Comparison of ENCODE assay signal across 9 mouse cellular contexts in genomic region chr2:146835241-146835990, GRCm38 (mm10). TPM values are rescaled to one million over a fixed set of nuclear protein-coding genes. Genes with fewer than 3 reads are reported as not detected.
DNase-seq lines count a peak whose midpoint lies in the region; ATAC-seq and TF ChIP-seq lines count a peak whose summit lies in the region.
"Had no signal": no experiment of that assay in that cellular context is flagged by ENCODE, and none has a peak within 500 bp of the region (broad histone marks: within the 10 kb centered on the region; RNA-seq: fewer than 3 reads in every experiment).

No protein-coding gene starts in this region.

- no peak overlapping the region for H3K27ac ChIP-seq in embryonic facial prominence, embryonic 13.5 days
- no peak overlapping the region for H3K27ac ChIP-seq in intestine, embryonic 16.5 days (ENCODE audit: low read length)
- H3K27ac ChIP-seq in olfactory bulb, adult 2 months (ENCODE audit: insufficient read depth, low read depth, low read length): no peak overlapping the region

- H3K4me1 ChIP-seq in embryonic facial prominence, embryonic 13.5 days: peaks cover 22% of the 10 kb centered on the region
- peaks cover 12% of the 10 kb centered on the region; the same call in 1 of the 2 replicates for H3K4me1 ChIP-seq in intestine, embryonic 16.5 days (ENCODE audit: control insufficient read depth, insufficient read depth, low read length)
- H3K4me1 ChIP-seq in olfactory bulb, adult 2 months (ENCODE audit: control insufficient read depth, insufficient read depth, low read length): peaks cover 22% of the 10 kb centered on the region; the same call in 1 of the 2 replicates

- H3K9ac ChIP-seq in embryonic facial prominence, embryonic 13.5 days: no peak overlapping the region
- no peak overlapping the region for H3K9ac ChIP-seq in intestine, embryonic 16.5 days (ENCODE audit: low read depth, low read length)

- peak; percentile 12 to 27 for DNase-seq in layer of hippocampus, postnatal 10 days (ENCODE audit: low spot score in 2 of 2)
- DNase-seq in layer of hippocampus, adult 18-20 months (ENCODE audit: low spot score in 2 of 2): no peak
- DNase-seq in left cerebral cortex, adult 18-20 months (ENCODE audit: low spot score in 2 of 2): no peak
- DNase-seq in yolk sac, embryonic 10.5 days (ENCODE audit: low spot score): no peak
- no peak for DNase-seq in urinary bladder, postnatal 10 days (ENCODE audit: low spot score)

- no peak for TF ChIP-seq CTCF in olfactory bulb, adult 2 months (IDR thresholded peaks at IDR 0.05; ENCODE audit: insufficient read depth, low read depth, low read length)

- no peak for ATAC-seq in embryonic facial prominence, embryonic 13.5 days (ENCODE audit: insufficient number of reproducible peaks, insufficient read depth, low FRiP score, low TSS enrichment, low read depth)
- ATAC-seq in intestine, embryonic 16.5 days: peak; percentile 48; the same call in 1 of the 2 replicates

- peak overlapping the region; percentile 44 for H3K4me2 ChIP-seq in embryonic facial prominence, embryonic 13.5 days
- H3K4me2 ChIP-seq in intestine, embryonic 16.5 days (ENCODE audit: low read depth, low read length): no peak overlapping the region

- WGBS in embryonic facial prominence, embryonic 13.5 days: 2% methylated on average over 20 of the region's 20 CpGs
- 5% methylated on average over 20 of the region's 20 CpGs for WGBS in intestine, embryonic 16.5 days
- WGBS in olfactory bulb, adult 2 months: 34% methylated on average over 20 of the region's 20 CpGs

- H3K9me3 ChIP-seq in embryonic facial prominence, embryonic 13.5 days: no peaks in the 10 kb centered on the region
- no peaks in the 10 kb centered on the region for H3K9me3 ChIP-seq in intestine, embryonic 16.5 days (ENCODE audit: control insufficient read depth, low read length)

- no peaks in the 10 kb centered on the region for H3K36me3 ChIP-seq in embryonic facial prominence, embryonic 13.5 days
- H3K36me3 ChIP-seq in intestine, embryonic 16.5 days (ENCODE audit: control insufficient read depth, insufficient read depth, low read length): no peaks in the 10 kb centered on the region

- H3K4me3 ChIP-seq in embryonic facial prominence, embryonic 13.5 days: peak overlapping the region; percentile 27
- peak overlapping the region; percentile 29; the same call in 1 of the 2 replicates for H3K4me3 ChIP-seq in intestine, embryonic 16.5 days (ENCODE audit: low read length)
- H3K4me3 ChIP-seq in olfactory bulb, adult 2 months (ENCODE audit: insufficient read depth, low read depth, low read length): peak overlapping the region; percentile 32; the same call in 1 of the 2 replicates
- H3K4me3 ChIP-seq: erythroblast, embryonic 14.5 days had no signal

- H3K27me3 ChIP-seq in embryonic facial prominence, embryonic 13.5 days: peaks cover 96% of the 10 kb centered on the region
- peaks cover 75% of the 10 kb centered on the region for H3K27me3 ChIP-seq in intestine, embryonic 16.5 days (replicated peaks; ENCODE audit: control insufficient read depth, insufficient read depth, low read length)

- TF ChIP-seq POLR2A in olfactory bulb, adult 2 months (IDR thresholded peaks at IDR 0.05; ENCODE audit: insufficient read depth, low read depth, low read length): no peak

RNA-seq across cellular contexts. Expression of gene Kiz, which starts 20.2 kb away (rescaled TPM):
- 10 to 100 TPM; 15.5 to 16.0 TPM for total RNA-seq in layer of hippocampus, postnatal 10 days (2021)
- 10 to 100 TPM; 24.5 to 25.5 TPM for total RNA-seq in layer of hippocampus, adult 18-20 months (2021)
- polyA plus RNA-seq in embryonic facial prominence, embryonic 13.5 days (2015; fragmentation: Nextera tagmentation; extraction: Ambion mirVana): 31.0 and 31.2 TPM in 2 replicates
- 18.3 and 20.7 TPM in 2 replicates for polyA plus RNA-seq in intestine, embryonic 16.5 days (2015; fragmentation: Nextera tagmentation; extraction: Ambion mirVana)
- not detected in 2 replicates for polyA plus RNA-seq in olfactory bulb, adult 2 months (2012; ENCODE audit: insufficient read depth, insufficient read length, low replicate concordance, missing spikeins)
- 10 to 100 TPM; 21.7 to 25.4 TPM for total RNA-seq in left cerebral cortex, adult 18-20 months (2021)

Comparison
In these comparisons a context has a peak if more than half of its experiments do, and no peak if none do; other contexts are left out.
1. DNase-seq: peak in layer of hippocampus, postnatal 10 days (2 of 2); none in layer of hippocampus, adult 18-20 months (0 of 2), left cerebral cortex, adult 18-20 months (0 of 2), yolk sac, embryonic 10.5 days (single experiment) and urinary bladder, postnatal 10 days (single experiment).
2. Peak in every context shown above with its lines, with median percentiles within 50 percentile points of each other: H3K4me3 ChIP-seq.